Mouse (Mus musculus): ENCODE results near the gene Inhba. TPM values are rescaled to one million over a fixed set of nuclear protein-coding genes. Genes with fewer than 3 reads are reported as not detected.

Inhba gene
- polyA plus RNA-seq, 1 experiment from 2014 or later, result 2.0 TPM

DNA sequence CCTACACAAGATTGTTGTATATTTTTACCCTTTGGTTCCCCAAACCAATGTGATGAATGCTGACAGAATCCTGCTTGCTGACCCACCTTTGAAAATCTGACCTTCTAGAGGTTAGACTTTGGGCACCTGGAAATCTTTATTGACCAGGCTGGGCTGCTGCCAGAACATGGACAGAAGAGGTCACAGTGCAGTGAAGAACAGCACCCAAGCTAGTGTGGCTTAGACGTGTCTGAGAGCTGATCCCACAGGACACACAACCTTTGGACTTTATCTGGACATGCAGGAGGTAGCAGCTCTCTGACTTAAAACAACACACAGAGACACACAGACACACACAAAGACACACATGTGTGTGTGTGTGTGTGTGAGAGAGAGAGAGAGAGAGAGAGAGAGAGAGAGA lies 3.3 kb upstream of the Inhba start:
- no peak for ATAC-seq (ENCODE audit: low read depth)
- 48% methylated on average over 1 of the region's 1 CpGs for WGBS
- Histone ChIP-seq H3K27me3 (ENCODE audit: control insufficient read depth, insufficient read depth, low read length) (no peaks in the 10 kb centered on the region), H3K9me3 (ENCODE audit: control insufficient read depth, low read length) (no peaks in the 10 kb centered on the region), H3K4me3 (ENCODE audit: low read depth, low read length) (no peak overlapping the region), H3K4me2 (ENCODE audit: low read depth, low read length) (no peak overlapping the region), H3K27ac (ENCODE audit: low read depth, low read length) (no peak overlapping the region), H3K36me3 (ENCODE audit: control insufficient read depth, insufficient read depth, low read length) (no peaks in the 10 kb centered on the region), H3K9ac (replicated peaks; ENCODE audit: low read depth, low read length) (no peak overlapping the region), H3K4me1 (ENCODE audit: control insufficient read depth, insufficient read depth, low read length) (no peaks in the 10 kb centered on the region)

DNA sequence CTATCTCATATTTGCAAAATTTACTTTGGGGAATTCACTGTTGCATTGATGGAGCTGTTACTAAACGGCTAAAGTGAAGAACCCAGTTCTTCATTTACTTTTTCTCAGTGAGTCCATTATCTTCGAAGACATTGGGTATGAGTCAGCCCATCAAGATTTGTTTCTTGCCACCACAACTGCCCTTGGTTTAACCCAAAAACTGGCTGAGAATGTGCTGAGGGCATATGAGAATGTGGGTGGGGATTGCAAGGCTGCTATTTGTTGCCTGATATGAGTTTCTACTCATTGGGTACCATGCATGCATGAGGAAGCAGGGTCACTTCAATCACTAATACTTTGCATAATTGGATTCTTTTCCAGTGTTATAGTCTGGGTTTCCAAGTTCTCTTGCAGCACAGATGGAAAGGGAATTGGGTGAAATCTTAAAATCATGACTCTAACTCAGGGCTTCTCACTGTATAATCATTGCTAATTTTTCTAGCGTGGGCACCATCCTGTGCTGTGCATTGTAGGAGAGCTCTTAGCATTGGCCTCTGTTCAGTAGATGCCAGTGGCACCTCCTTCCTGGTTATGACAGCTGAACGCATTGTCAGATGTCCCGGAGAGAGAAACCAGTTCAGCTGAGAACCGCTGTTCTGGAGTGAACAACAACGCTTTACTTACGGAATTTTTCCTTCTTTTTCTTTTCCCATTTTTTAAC lies 1.7 kb upstream of the Inhba start:
- 91% methylated on average over 8 of the region's 8 CpGs for WGBS

DNA sequence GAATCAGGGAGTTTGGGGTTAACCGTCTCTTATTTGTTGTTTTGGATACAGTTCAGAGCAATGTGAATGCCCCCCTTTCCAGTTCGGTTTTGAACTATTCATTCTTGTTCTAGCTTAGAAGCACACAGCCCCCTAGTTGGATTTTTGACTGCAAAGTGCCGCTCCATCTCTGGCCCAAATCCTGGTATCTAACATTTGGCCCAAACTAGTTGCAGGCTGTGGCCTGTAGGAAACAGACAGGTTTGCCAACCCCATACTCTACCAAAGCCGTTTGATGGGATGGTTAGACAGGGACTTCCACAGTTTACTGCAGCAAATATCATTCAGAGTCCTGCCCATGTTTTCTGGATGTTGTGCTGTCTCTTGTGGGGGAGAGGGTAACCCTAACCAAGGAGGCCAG lies 1.1 kb upstream of the Inhba start:
- Histone ChIP-seq H3K27me3 (ENCODE audit: control insufficient read depth, insufficient read depth, low read length) (no peaks in the 10 kb centered on the region), H3K4me3 (ENCODE audit: low read depth, low read length) (no peak overlapping the region), H3K36me3 (ENCODE audit: control insufficient read depth, insufficient read depth, low read length) (no peaks in the 10 kb centered on the region), H3K9me3 (ENCODE audit: control insufficient read depth, low read length) (no peaks in the 10 kb centered on the region), H3K27ac (ENCODE audit: low read depth, low read length) (no peak overlapping the region), H3K4me1 (ENCODE audit: control insufficient read depth, insufficient read depth, low read length) (no peaks in the 10 kb centered on the region), H3K9ac (replicated peaks; ENCODE audit: low read depth, low read length) (no peak overlapping the region), H3K4me2 (ENCODE audit: low read depth, low read length) (no peak overlapping the region)
- ATAC-seq (ENCODE audit: low read depth), result no peak
- 82% methylated on average over 4 of the region's 4 CpGs for WGBS

More for the DNA sequence above, 1.7 kb upstream of the Inhba start:
- H3K4me1 ChIP-seq (ENCODE audit: control insufficient read depth, insufficient read depth, low read length), result no peaks in the 10 kb centered on the region
- H3K4me2 ChIP-seq (ENCODE audit: low read depth, low read length), result no peak overlapping the region
- H3K9ac ChIP-seq (replicated peaks; ENCODE audit: low read depth, low read length), result no peak overlapping the region
- no peaks in the 10 kb centered on the region for H3K9me3 ChIP-seq (ENCODE audit: control insufficient read depth, low read length)
- no peak overlapping the region for H3K4me3 ChIP-seq (ENCODE audit: low read depth, low read length)
- no peak overlapping the region for H3K27ac ChIP-seq (ENCODE audit: low read depth, low read length)
- H3K36me3 ChIP-seq (ENCODE audit: control insufficient read depth, insufficient read depth, low read length), result no peaks in the 10 kb centered on the region
- H3K27me3 ChIP-seq (ENCODE audit: control insufficient read depth, insufficient read depth, low read length), result no peaks in the 10 kb centered on the region
- no peak for ATAC-seq (ENCODE audit: low read depth)

DNA sequence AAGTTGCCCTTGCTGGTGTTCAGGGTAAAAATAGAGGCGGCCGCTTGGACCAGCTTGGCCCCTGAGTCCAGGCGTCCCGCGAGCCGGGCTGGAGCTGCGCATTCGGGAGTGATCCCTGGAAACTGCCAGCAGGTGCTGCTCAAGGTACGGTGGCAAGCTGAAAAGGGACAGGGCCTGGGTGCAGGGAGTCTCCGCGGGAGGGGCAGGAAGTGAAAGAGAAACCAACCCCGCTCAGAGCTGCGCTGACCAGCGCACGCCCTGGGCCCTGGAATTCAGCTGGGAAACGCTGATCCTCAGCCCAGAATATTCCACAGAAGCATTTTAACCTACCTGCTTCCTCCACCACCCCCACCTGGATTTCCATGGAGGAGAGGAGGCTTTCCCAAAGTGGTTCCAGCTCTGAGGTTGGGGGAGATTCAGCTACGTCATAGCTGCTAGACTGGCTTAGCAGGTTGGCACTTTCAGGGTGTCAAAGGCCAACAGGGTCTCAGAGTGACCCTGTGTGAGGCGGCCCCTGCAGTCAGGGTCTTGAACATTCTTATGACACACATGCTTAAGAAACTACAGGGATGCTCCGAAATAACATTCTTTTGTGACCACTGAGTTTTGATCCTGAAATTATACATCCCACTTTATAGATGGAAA lies 714 bp downstream of the Inhba start:
- Histone ChIP-seq H3K4me1 (ENCODE audit: control insufficient read depth, insufficient read depth, low read length) (no peaks in the 10 kb centered on the region), H3K9me3 (ENCODE audit: control insufficient read depth, low read length) (no peaks in the 10 kb centered on the region)

DNA sequence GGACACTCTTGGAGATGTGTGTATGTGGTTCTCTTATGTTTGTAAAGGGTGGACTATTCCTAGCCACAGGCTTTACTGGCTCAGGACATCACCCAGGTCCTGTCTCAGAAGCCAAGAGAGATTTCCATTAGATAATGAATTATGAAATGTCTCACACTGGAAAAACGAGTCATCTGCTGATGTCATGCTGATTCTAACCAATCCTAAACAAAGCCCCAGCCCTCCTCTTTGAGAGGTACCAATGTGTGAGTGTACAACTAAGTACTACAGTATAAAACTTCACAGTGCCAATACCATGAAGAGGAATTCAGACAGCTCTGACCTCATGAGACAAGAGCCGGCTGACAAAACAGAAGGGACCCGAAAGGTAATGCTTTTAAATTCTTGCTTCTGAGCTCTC lies 2.5 kb downstream of the Inhba start:
- Histone ChIP-seq H3K36me3 (ENCODE audit: control insufficient read depth, insufficient read depth, low read length) (no peaks in the 10 kb centered on the region), H3K27me3 (ENCODE audit: control insufficient read depth, insufficient read depth, low read length) (0 out of 2 replicates have a peak, but pooled peaks cover 3% of the 10 kb centered on the region), H3K9ac (replicated peaks; ENCODE audit: low read depth, low read length) (no peak overlapping the region), H3K4me2 (ENCODE audit: low read depth, low read length) (no peak overlapping the region), H3K27ac (ENCODE audit: low read depth, low read length) (no peak overlapping the region), H3K4me1 (ENCODE audit: control insufficient read depth, insufficient read depth, low read length) (no peaks in the 10 kb centered on the region; the same call in 1 of the 2 replicates), H3K9me3 (ENCODE audit: control insufficient read depth, low read length) (no peaks in the 10 kb centered on the region), H3K4me3 (ENCODE audit: low read depth, low read length) (no peak overlapping the region)
- ATAC-seq (ENCODE audit: low read depth), result no peak
- WGBS, result 63% methylated on average over 3 of the region's 3 CpGs

More for the DNA sequence above, 714 bp downstream of the Inhba start:
- H3K4me2 ChIP-seq (ENCODE audit: low read depth, low read length), result peak overlapping the region; percentile 87
- H3K36me3 ChIP-seq (ENCODE audit: control insufficient read depth, insufficient read depth, low read length), result no peaks in the 10 kb centered on the region
- 7% methylated on average over 19 of the region's 19 CpGs for WGBS
- H3K4me3 ChIP-seq (ENCODE audit: low read depth, low read length), result peak overlapping the region; percentile 43
- H3K27ac ChIP-seq (ENCODE audit: low read depth, low read length), result no peak overlapping the region
- peak; percentile 95 for ATAC-seq (ENCODE audit: low read depth)
- peak overlapping the region; percentile 54 for H3K9ac ChIP-seq (replicated peaks; ENCODE audit: low read depth, low read length)
- H3K27me3 ChIP-seq (ENCODE audit: control insufficient read depth, insufficient read depth, low read length), result no peaks in the 10 kb centered on the region

DNA sequence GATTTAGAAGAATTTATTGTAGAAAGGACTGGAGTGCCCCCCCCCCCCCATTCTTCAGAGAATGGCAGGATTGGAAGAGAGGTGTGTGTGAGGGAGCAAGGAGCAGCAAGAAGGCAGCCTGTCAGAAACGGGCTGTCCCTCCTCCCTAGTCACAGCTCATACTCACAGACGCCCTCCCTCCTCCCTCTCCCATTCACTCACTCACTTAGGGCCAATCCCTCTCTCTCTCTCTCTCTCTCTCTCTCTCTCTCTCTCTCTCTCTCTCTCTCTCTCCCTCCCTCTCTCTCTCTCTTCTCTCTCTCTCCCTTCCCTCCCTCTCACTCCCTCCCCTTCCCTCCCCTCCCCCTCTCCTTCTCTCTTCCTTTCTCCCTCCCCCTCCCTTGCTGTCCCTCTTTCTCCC lies 4.9 kb downstream of the Inhba start:
- H3K4me1 ChIP-seq (ENCODE audit: control insufficient read depth, insufficient read depth, low read length), result no peaks in the 10 kb centered on the region; the same call in 1 of the 2 replicates
- WGBS, result 0% methylated on average over 1 of the region's 2 CpGs
- H3K4me2 ChIP-seq (ENCODE audit: low read depth, low read length), result no peak overlapping the region
- H3K27ac ChIP-seq (ENCODE audit: low read depth, low read length), result no peak overlapping the region
- H3K27me3 ChIP-seq (ENCODE audit: control insufficient read depth, insufficient read depth, low read length), result 0 out of 2 replicates have a peak, but pooled peaks cover 3% of the 10 kb centered on the region
- no peaks in the 10 kb centered on the region for H3K9me3 ChIP-seq (ENCODE audit: control insufficient read depth, low read length)
- H3K4me3 ChIP-seq (ENCODE audit: low read depth, low read length), result no peak overlapping the region
- H3K36me3 ChIP-seq (ENCODE audit: control insufficient read depth, insufficient read depth, low read length), result no peaks in the 10 kb centered on the region
- no peak for ATAC-seq (ENCODE audit: low read depth)
- H3K9ac ChIP-seq (replicated peaks; ENCODE audit: low read depth, low read length), result no peak overlapping the region

DNA sequence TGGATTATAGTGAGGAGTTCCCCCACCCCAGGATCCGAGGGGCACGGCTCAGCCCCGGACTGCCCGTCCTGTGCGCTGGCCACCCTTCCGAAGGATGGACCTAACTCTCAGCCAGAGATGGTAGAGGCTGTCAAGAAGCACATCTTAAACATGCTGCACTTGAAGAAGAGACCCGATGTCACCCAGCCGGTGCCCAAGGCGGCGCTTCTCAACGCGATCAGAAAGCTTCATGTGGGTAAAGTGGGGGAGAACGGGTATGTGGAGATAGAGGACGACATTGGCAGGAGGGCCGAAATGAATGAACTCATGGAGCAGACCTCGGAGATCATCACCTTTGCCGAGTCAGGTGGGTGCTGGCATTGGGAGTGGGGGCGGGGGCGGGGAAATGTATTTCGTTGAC lies 5.7 kb downstream of the Inhba start:
- Histone ChIP-seq H3K4me1 (ENCODE audit: control insufficient read depth, insufficient read depth, low read length) (no peaks in the 10 kb centered on the region; the same call in 1 of the 2 replicates), H3K36me3 (ENCODE audit: control insufficient read depth, insufficient read depth, low read length) (no peaks in the 10 kb centered on the region), H3K9me3 (ENCODE audit: control insufficient read depth, low read length) (no peaks in the 10 kb centered on the region), H3K4me2 (ENCODE audit: low read depth, low read length) (peak overlapping the region; percentile 58), H3K27me3 (ENCODE audit: control insufficient read depth, insufficient read depth, low read length) (0 out of 2 replicates have a peak, but pooled peaks cover 3% of the 10 kb centered on the region), H3K4me3 (ENCODE audit: low read depth, low read length) (peak overlapping the region; percentile 28), H3K9ac (replicated peaks; ENCODE audit: low read depth, low read length) (no peak overlapping the region), H3K27ac (ENCODE audit: low read depth, low read length) (no peak overlapping the region)
- 1% methylated on average over 20 of the region's 20 CpGs for WGBS
- ATAC-seq (ENCODE audit: low read depth), result no peak

DNA sequence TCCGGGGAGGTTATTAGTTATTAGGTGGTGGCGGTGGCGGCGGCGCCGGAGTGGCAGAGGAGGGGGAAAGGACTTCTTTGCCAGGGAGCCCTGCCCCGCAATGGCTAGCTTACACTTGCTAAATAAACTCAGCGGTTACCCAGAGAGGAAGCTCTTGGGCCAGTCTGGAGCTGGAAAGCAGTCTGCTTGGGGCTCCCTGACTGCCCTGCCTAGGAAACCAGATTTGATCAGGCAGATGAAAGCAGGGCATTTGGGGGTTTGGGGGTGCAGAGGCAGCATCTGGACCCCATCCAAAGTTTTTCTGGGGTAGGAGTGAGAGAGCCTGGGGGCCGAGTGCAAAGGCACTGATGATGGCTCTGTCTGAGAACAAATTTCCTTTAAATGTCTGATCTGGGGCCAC lies 6.1 kb downstream of the Inhba start:
- 0 out of 2 replicates have a peak, but pooled peaks cover 3% of the 10 kb centered on the region for H3K27me3 ChIP-seq (ENCODE audit: control insufficient read depth, insufficient read depth, low read length)

More for the DNA sequence above, 6.1 kb downstream of the Inhba start:
- Histone ChIP-seq H3K4me2 (ENCODE audit: low read depth, low read length) (peak overlapping the region; percentile 58), H3K4me3 (ENCODE audit: low read depth, low read length) (peak overlapping the region; percentile 28), H3K36me3 (ENCODE audit: control insufficient read depth, insufficient read depth, low read length) (no peaks in the 10 kb centered on the region), H3K27ac (ENCODE audit: low read depth, low read length) (no peak overlapping the region), H3K9me3 (ENCODE audit: control insufficient read depth, low read length) (no peaks in the 10 kb centered on the region), H3K9ac (replicated peaks; ENCODE audit: low read depth, low read length) (no peak overlapping the region), H3K4me1 (ENCODE audit: control insufficient read depth, insufficient read depth, low read length) (no peaks in the 10 kb centered on the region; the same call in 1 of the 2 replicates)
- WGBS, result 4% methylated on average over 8 of the region's 9 CpGs
- peak; percentile 5; the same call in 1 of the 2 replicates for ATAC-seq (ENCODE audit: low read depth)

All from neural tube, embryonic 14.5 days (tissue).